9 mouse cellular contexts compared by ENCODE assay signal in the genomic region with DNA sequence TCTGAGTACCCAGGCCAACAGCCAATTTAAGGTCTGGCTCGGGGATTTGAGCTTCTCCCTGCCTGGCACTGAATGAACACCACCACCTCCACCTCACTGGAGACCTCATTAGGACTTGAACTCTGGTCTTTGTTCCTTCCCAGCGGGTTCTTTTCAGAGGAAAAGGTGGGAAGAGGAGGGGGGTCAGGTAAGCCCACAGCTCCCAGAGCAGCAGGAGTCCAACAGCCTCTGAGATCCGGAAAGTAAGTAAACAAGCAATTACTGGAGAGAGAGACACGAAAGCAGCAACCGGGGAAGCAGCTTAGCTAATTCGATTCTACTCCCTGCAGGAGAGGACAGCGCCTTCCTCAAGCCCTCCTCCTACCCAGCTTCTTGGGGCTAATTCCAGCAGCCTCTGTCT. TPM values are rescaled to one million over a fixed set of nuclear protein-coding genes. Genes with fewer than 3 reads are reported as not detected.
DNase-seq lines count a peak whose midpoint lies in the region; ATAC-seq and TF ChIP-seq lines count a peak whose summit lies in the region.
"Had no signal": no experiment of that assay in that cellular context is flagged by ENCODE, and none has a peak within 500 bp of the region (broad histone marks: within the 10 kb centered on the region; RNA-seq: fewer than 3 reads in every experiment).

No protein-coding gene starts in this region.

- H3K4me1 ChIP-seq in heart, embryonic 12.5 days (replicated peaks), result peaks cover 69% of the 10 kb centered on the region
- peaks cover 39% of the 10 kb centered on the region for H3K4me1 ChIP-seq in hindbrain, embryonic 16.5 days (ENCODE audit: control insufficient read depth, insufficient read depth, low read depth, low read length)
- H3K4me1 ChIP-seq in midbrain, embryonic 14.5 days (ENCODE audit: control insufficient read depth, insufficient read depth, low read length), result peaks cover 50% of the 10 kb centered on the region

- no peak for DNase-seq in heart, postnatal 25 days (ENCODE audit: low spot score)
- DNase-seq in brain, embryonic 14.5 days (ENCODE audit: low read depth), result peak; percentile 78
- DNase-seq in midbrain, embryonic 14.5 days, result peak; percentile 59
- DNase-seq in adrenal gland, adult 2 months, result no peak
- DNase-seq in c-Kit-positive CD71-positive TER-119-positive erythroid progenitor cells, embryonic 14.5 days (ENCODE audit: low spot score), result no peak
- no peak for DNase-seq in gastrocnemius, postnatal 25 days
- DNase-seq: cerebellum, adult 11 months had no signal

- intact Hi-C loops in heart, postnatal 25 days (cut with DNase I), result no loop called here

- no peaks in the 10 kb centered on the region for H3K27me3 ChIP-seq in heart, embryonic 12.5 days (replicated peaks)
- no peaks in the 10 kb centered on the region for H3K27me3 ChIP-seq in hindbrain, embryonic 16.5 days (replicated peaks; ENCODE audit: control insufficient read depth, insufficient read depth, low read length)
- H3K27me3 ChIP-seq in midbrain, embryonic 14.5 days (ENCODE audit: control insufficient read depth, insufficient read depth, low read length), result no peaks in the 10 kb centered on the region

- no peak for TF ChIP-seq POLR2A in brain, embryonic 14.5 days (IDR thresholded peaks at IDR 0.05; ENCODE audit: borderline replicate concordance, extremely low read depth, insufficient read depth, insufficient read length, poor library complexity, severe bottlenecking)

- no peak for TF ChIP-seq CTCF in brain, embryonic 14.5 days (IDR thresholded peaks at IDR 0.05; ENCODE audit: borderline replicate concordance, extremely low read depth, insufficient read depth, insufficient read length)

- no peak overlapping the region for H3K9ac ChIP-seq in heart, embryonic 12.5 days
- peak overlapping the region; percentile 32; the same call in 1 of the 2 replicates for H3K9ac ChIP-seq in hindbrain, embryonic 16.5 days (ENCODE audit: low read depth, low read length)
- H3K9ac ChIP-seq in midbrain, embryonic 14.5 days (replicated peaks; ENCODE audit: low read length), result no peak overlapping the region

- no peak for ATAC-seq in heart, embryonic 12.5 days (ENCODE audit: insufficient number of reproducible peaks, low FRiP score)
- ATAC-seq in hindbrain, embryonic 16.5 days, result no peak
- ATAC-seq in midbrain, embryonic 14.5 days (ENCODE audit: low FRiP score, low TSS enrichment), result no peak

- peak overlapping the region; percentile 58; the same call in 1 of the 2 replicates for H3K27ac ChIP-seq in heart, embryonic 12.5 days (ENCODE audit: poor library complexity, severe bottlenecking)
- H3K27ac ChIP-seq in hindbrain, embryonic 16.5 days (ENCODE audit: low read depth, low read length), result peak overlapping the region; percentile 34; the same call in 1 of the 2 replicates
- peak overlapping the region; percentile 60 for H3K27ac ChIP-seq in midbrain, embryonic 14.5 days (replicated peaks; ENCODE audit: low read depth, low read length)

- H3K9me3 ChIP-seq in heart, embryonic 12.5 days (replicated peaks), result no peaks in the 10 kb centered on the region
- no peaks in the 10 kb centered on the region for H3K9me3 ChIP-seq in hindbrain, embryonic 16.5 days (ENCODE audit: control insufficient read depth, low read length)
- no peaks in the 10 kb centered on the region for H3K9me3 ChIP-seq in midbrain, embryonic 14.5 days (ENCODE audit: control insufficient read depth, low read length)

- H3K4me3 ChIP-seq in heart, embryonic 12.5 days, result no peak overlapping the region
- H3K4me3 ChIP-seq in hindbrain, embryonic 16.5 days (ENCODE audit: low read length), result no peak overlapping the region
- no peak overlapping the region for H3K4me3 ChIP-seq in midbrain, embryonic 14.5 days (replicated peaks; ENCODE audit: low read depth, low read length)

- H3K36me3 ChIP-seq in heart, embryonic 12.5 days, result no peaks in the 10 kb centered on the region
- no peaks in the 10 kb centered on the region for H3K36me3 ChIP-seq in hindbrain, embryonic 16.5 days (ENCODE audit: control insufficient read depth, insufficient read depth, low read length)
- H3K36me3 ChIP-seq in midbrain, embryonic 14.5 days (ENCODE audit: control insufficient read depth, insufficient read depth, low read length), result no peaks in the 10 kb centered on the region

- 16% methylated on average over 7 of the region's 7 CpGs for WGBS in heart, embryonic 12.5 days
- 15% methylated on average over 7 of the region's 7 CpGs for WGBS in hindbrain, embryonic 16.5 days
- 9% methylated on average over 7 of the region's 7 CpGs for WGBS in midbrain, embryonic 14.5 days

- peak overlapping the region; percentile 0; the same call in 1 of the 2 replicates for H3K4me2 ChIP-seq in heart, embryonic 12.5 days
- H3K4me2 ChIP-seq in hindbrain, embryonic 16.5 days (ENCODE audit: low read length), result no peak overlapping the region
- H3K4me2 ChIP-seq in midbrain, embryonic 14.5 days (ENCODE audit: low read length), result no peak overlapping the region

RNA-seq across cellular contexts. Expression of a gene that starts 13.0 kb away (rescaled TPM):
- 8.9 and 10.9 TPM in 2 replicates for polyA plus RNA-seq in heart, embryonic 12.5 days (2016; fragmentation: Nextera tagmentation; extraction: Ambion mirVana)
- total RNA-seq in heart, postnatal 25 days (2021), result 10 to 100 TPM; 12.7 to 16.5 TPM
- polyA plus RNA-seq in brain, embryonic 14.5 days (2012; rRNA removed), result 34.8 and 52.4 TPM in 2 replicates
- 4.5 and 5.5 TPM in 2 replicates for polyA plus RNA-seq in hindbrain, embryonic 16.5 days (2015; fragmentation: Nextera tagmentation; extraction: Ambion mirVana)
- polyA plus RNA-seq in midbrain, embryonic 14.5 days (2014; fragmentation: Nextera tagmentation; extraction: Ambion mirVana), result 13.4 TPM in 2 replicates
- 10 to 100 TPM in 1 of 2 experiments, 1 to 10 TPM in 1; 6.3 to 10.7 TPM for total RNA-seq in adrenal gland, adult 2 months (2021)
- polyA plus RNA-seq in adrenal gland, adult 2 months (2012; rRNA removed), result 13.9 and 21.4 TPM in 2 replicates
- 1 to 10 TPM; 5.5 to 7.5 TPM for total RNA-seq in gastrocnemius, postnatal 25 days (2021)

Comparison
In these comparisons a context has a peak if more than half of its experiments do, and no peak if none do; other contexts are left out.
1. DNase-seq: peak in brain, embryonic 14.5 days (single experiment) and midbrain, embryonic 14.5 days (single experiment); none in heart, postnatal 25 days (single experiment), adrenal gland, adult 2 months (single experiment), c-Kit-positive CD71-positive TER-119-positive erythroid progenitor cells, embryonic 14.5 days (single experiment) and gastrocnemius, postnatal 25 days (single experiment).
2. Peak in every context shown above with its lines, with median percentiles within 50 percentile points of each other: H3K27ac ChIP-seq.